Mouse (Mus musculus) CH12.LX (cell line): ENCODE results near the gene Sobp. TPM values are rescaled to one million over a fixed set of nuclear protein-coding genes. Genes with fewer than 3 reads are reported as not detected.

Experiments
- DNase-seq: peaks from one replicate; pipeline ENCODE4 v3.0.0-alpha.2; 2013; ENCODE audit errors: extremely low read depth
- H3K27ac ChIP-seq: 2 replicates; pipeline ENCODE4 v1.5.1; 2012; ENCODE audit warnings: low read depth, mild to moderate bottlenecking, control low read depth, moderate library complexity; ENCODE audit not compliant: insufficient read depth
- H3K27me3 ChIP-seq: replicated peaks from 2 replicates; pipeline ENCODE3; 2012; ENCODE audit warnings: inconsistent platforms
- H3K36me3 ChIP-seq, 2 experiments: replicated peaks in 1 of 2; 2 replicates each; pipeline versions ENCODE3 to v1.6.1; 2012; ENCODE audit warnings: inconsistent platforms in 1 of 2, low read length in 1 of 2, mild to moderate bottlenecking in 1 of 2, mixed read lengths in 1 of 2, moderate library complexity in 1 of 2; ENCODE audit not compliant: control insufficient read depth in 1 of 2, insufficient read depth in 1 of 2
- H3K4me1 ChIP-seq, 2 experiments: 2 replicates each; pipeline ENCODE4 v1.6.1; 2012; ENCODE audit warnings: inconsistent platforms in 1 of 2, moderate library complexity in 1 of 2; ENCODE audit not compliant: insufficient read depth in 2 of 2, control insufficient read depth in 1 of 2
- H3K4me2 ChIP-seq: 2 replicates; pipeline ENCODE4 v1.6.1; 2012; ENCODE audit warnings: low read depth, mild to moderate bottlenecking, control low read depth; ENCODE audit not compliant: poor library complexity, insufficient read depth, severe bottlenecking
- H3K4me3 ChIP-seq, 3 experiments: fragments of 150-350 bp in 1 of 3; sonication (generic) in 1 of 3; replicated peaks in 1 of 3; 2 replicates each; pipeline versions ENCODE3 to v1.5.1; 2011 to 2012; ENCODE audit warnings: low read depth in 2 of 3, low read length in 2 of 3, mild to moderate bottlenecking in 2 of 3, moderate library complexity in 2 of 3, control low read depth in 1 of 3, improper control_type of control experiment in 1 of 3, inconsistent platforms in 1 of 3, mixed read lengths in 1 of 3; ENCODE audit not compliant: poor library complexity in 1 of 3
- H3K79me2 ChIP-seq: replicated peaks from 2 replicates; pipeline ENCODE4 v1.6.1; 2012; ENCODE audit warnings: mild to moderate bottlenecking, moderate library complexity; ENCODE audit not compliant: control insufficient read depth, poor library complexity, insufficient read depth, severe bottlenecking; ENCODE audit errors: extremely low read depth
- H3K9ac ChIP-seq: 2 replicates; pipeline ENCODE4 v1.6.1; 2012; ENCODE audit warnings: low read depth, mild to moderate bottlenecking, control low read depth, moderate library complexity; ENCODE audit not compliant: insufficient read depth
- H3K9me3 ChIP-seq: replicated peaks from 2 replicates; pipeline ENCODE3; 2012; ENCODE audit warnings: low read length, inconsistent platforms, mixed read lengths
- BHLHE40 ChIP-seq: IDR thresholded peaks from 2 replicates; pipeline ENCODE4 v1.6.1; 2011; ENCODE audit warnings: mild to moderate bottlenecking, low read depth, low read length, improper control_type of control experiment
- CHD2 ChIP-seq: IDR thresholded peaks from 2 replicates; pipeline ENCODE4 v1.6.1; 2011; ENCODE audit warnings: low read length, improper control_type of control experiment
- E2F4 ChIP-seq: IDR thresholded peaks from 2 replicates; pipeline ENCODE4 v1.6.1; 2011; ENCODE audit warnings: low read depth, low read length, improper control_type of control experiment; ENCODE audit not compliant: insufficient replicate concordance
- ETS1 ChIP-seq: conservative IDR thresholded peaks from 2 replicates; pipeline ENCODE4 v1.6.1; 2012; ENCODE audit warnings: low read depth, mild to moderate bottlenecking, inconsistent platforms, low read length, improper control_type of control experiment, moderate library complexity
- HCFC1 ChIP-seq: IDR thresholded peaks from 2 replicates; pipeline ENCODE4 v1.6.1; 2012; ENCODE audit warnings: low read depth, mild to moderate bottlenecking, inconsistent platforms, low read length, improper control_type of control experiment
- KAT2A ChIP-seq: IDR thresholded peaks from 2 replicates; pipeline ENCODE4 v1.6.1; 2012; ENCODE audit warnings: low read length, improper control_type of control experiment, inconsistent platforms; ENCODE audit not compliant: insufficient replicate concordance
- MAFK ChIP-seq: IDR thresholded peaks from 2 replicates; pipeline ENCODE4 v1.6.1; 2011; ENCODE audit warnings: low read length, improper control_type of control experiment; ENCODE audit not compliant: insufficient replicate concordance
- MAX ChIP-seq: IDR thresholded peaks from 2 replicates; pipeline ENCODE4 v1.6.1; 2011; ENCODE audit warnings: low read length, improper control_type of control experiment
- MAZ ChIP-seq: IDR thresholded peaks from 2 replicates; pipeline ENCODE4 v1.6.1; 2012; ENCODE audit warnings: low read depth, mild to moderate bottlenecking, inconsistent platforms, low read length, improper control_type of control experiment, moderate library complexity
- NELFE ChIP-seq: IDR thresholded peaks from 2 replicates; pipeline ENCODE4 v1.6.1; 2011; ENCODE audit warnings: low read depth, low read length, improper control_type of control experiment
- NRF1 ChIP-seq: IDR thresholded peaks from 2 replicates; pipeline ENCODE4 v1.6.1; 2014; ENCODE audit warnings: low read depth, mild to moderate bottlenecking, inconsistent platforms, low read length, improper control_type of control experiment, moderate library complexity
- RCOR1 ChIP-seq: conservative IDR thresholded peaks from 2 replicates; pipeline ENCODE4 v1.6.1; 2012; ENCODE audit warnings: low read depth, mild to moderate bottlenecking, inconsistent platforms, low read length, improper control_type of control experiment
- TCF12 ChIP-seq: IDR thresholded peaks from 2 replicates; pipeline ENCODE4 v1.6.1; 2014; ENCODE audit warnings: low read depth, mild to moderate bottlenecking, inconsistent platforms, low read length, improper control_type of control experiment
- UBTF ChIP-seq: IDR thresholded peaks from 2 replicates; pipeline ENCODE4 v1.6.1; 2012; ENCODE audit warnings: low read depth, mild to moderate bottlenecking, inconsistent platforms, low read length, improper control_type of control experiment, moderate library complexity
- USF1 ChIP-seq: IDR thresholded peaks from 2 replicates; pipeline ENCODE4 v1.6.1; 2014; ENCODE audit warnings: low read depth, mild to moderate bottlenecking, inconsistent platforms, low read length, improper control_type of control experiment
- ZNF384 ChIP-seq: IDR thresholded peaks from 2 replicates; pipeline ENCODE4 v1.6.1; 2012; ENCODE audit warnings: low read depth, low read length, improper control_type of control experiment, inconsistent platforms
- dilution Hi-C: fragments of 300-500 bp; cut with MboI; formaldehyde crosslinking; loops from 2 replicates; pipeline ENCODE4 v1.14.3; 2020; ENCODE audit warnings: low sequenced_read_pairs; ENCODE audit not compliant: extremely low pct_unique_long_range_greater_than_20kb, extremely low pct_ligation_motif_present
- in situ Hi-C: fragments of 300-500 bp; cut with MboI; formaldehyde crosslinking; loops from 3 replicates; pipeline ENCODE4 v1.14.3; 2019; ENCODE audit warnings: low sequenced_read_pairs, low pct_ligation_motif_present, low pct_unique_long_range_greater_than_20kb, mixed read lengths
- polyA plus RNA-seq: library from polyadenylated mRNA; unstranded; fragments of >175 nt; gene quantifications from 2 replicates; pipeline ENCODE4 v1.2.1, GENCODE M21; 2012; ENCODE audit warnings: low read depth; ENCODE audit not compliant: insufficient read length
- total RNA-seq, 2 experiments: library from RNA; depleted of rRNA; stranded (reverse); fragments of 300-350 nt in 1 of 2; fragments of >200 nt in 1 of 2; gene quantifications; 2 replicates each; pipeline ENCODE4 v1.2.3; 2012 to 2014

Sobp gene
- total and polyA plus RNA-seq, 3 experiments: 0.04 to 0.77 (median 0.08) TPM

DNA sequence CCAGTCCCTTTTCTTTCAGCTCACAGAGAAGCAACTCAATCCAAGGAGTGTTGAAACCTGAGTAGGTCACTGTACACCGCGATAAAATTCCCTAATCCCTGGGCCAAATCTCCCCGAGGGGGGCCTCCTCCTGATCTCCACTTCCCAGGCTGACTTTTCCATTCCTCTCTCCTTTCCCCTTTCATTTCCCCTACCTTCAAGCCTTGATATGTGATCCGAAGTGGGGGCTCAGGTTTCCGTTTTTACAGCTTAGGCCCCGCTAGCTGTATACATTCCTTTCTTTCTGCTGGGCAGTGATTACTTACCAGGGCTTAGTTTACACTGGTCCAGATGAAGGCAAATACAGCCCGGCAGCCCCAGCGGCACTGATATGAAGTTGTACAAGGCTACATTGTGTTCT lies 3.2 kb downstream of the Sobp start:
- no peak overlapping the region for H3K4me3 ChIP-seq
- dilution Hi-C loops: no loop called here
- H3K9me3 ChIP-seq: peaks cover 9% of the 10 kb centered on the region
- H3K36me3 ChIP-seq: no peaks in the 10 kb centered on the region
- in situ Hi-C loops: no loop called here
- no peak overlapping the region for H3K4me2 ChIP-seq
- DNase-seq: no peak
- H3K79me2 ChIP-seq: no peaks in the 10 kb centered on the region
- no peaks in the 10 kb centered on the region for H3K27me3 ChIP-seq
- no peak for TF ChIP-seq NRF1
- no peak for TF ChIP-seq RCOR1
- TF ChIP-seq BHLHE40: no peak
- TF ChIP-seq NELFE: no peak
- no peak for TF ChIP-seq CHD2
- TF ChIP-seq MAX: no peak
- TF ChIP-seq MAZ: no peak
- TF ChIP-seq HCFC1: no peak
- H3K9ac ChIP-seq: no peak overlapping the region
- H3K27ac ChIP-seq: no peak overlapping the region
- H3K4me1 ChIP-seq: no peaks in the 10 kb centered on the region

DNA sequence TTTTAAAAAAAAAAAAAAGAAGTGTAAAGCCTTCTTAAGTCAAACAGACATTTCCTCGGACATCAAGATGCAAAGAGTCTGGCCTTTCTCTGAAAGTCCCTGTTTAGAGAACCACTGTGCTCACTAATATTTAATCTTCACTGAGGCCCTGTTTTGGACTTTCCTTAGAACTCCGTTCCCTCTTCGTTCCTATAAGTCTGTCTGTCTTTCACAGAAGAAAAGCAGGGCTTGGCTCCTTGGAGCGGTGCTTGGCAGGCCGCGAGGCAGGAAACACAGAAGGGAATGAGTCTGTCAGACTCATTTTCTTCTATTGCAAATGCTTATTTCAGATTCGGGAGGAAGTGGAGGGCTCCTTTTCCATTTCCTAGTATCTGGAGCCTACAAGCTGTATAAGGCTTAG lies 5.5 kb downstream of the Sobp start:
- H3K27ac ChIP-seq: no peak overlapping the region
- dilution Hi-C loops: no loop called here

DNA sequence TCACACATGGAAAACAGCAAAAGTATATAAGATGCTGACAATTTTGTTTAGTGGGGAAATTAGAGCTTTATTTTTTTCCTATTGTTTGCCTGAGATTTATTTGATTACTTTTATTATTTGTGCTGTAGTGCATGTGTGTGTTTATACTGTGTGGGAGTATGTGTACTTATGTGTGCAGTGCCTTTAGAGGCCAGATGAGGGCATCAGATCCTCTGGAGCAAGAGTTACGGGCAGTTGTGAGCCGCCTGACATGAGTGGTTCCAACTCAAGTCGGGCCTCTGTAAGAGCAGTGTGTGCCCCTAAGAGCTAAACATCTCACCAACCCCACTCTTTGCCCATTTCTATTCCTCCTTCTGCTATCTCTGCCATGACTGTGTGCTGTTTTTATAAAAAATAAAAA lies 7.5 kb downstream of the Sobp start:
- Histone ChIP-seq H3K4me3 (no peak overlapping the region), H3K4me1 (no peaks in the 10 kb centered on the region), H3K27ac (no peak overlapping the region), H3K36me3 (no peaks in the 10 kb centered on the region), H3K27me3 (no peaks in the 10 kb centered on the region), H3K9me3 (peaks cover 6% of the 10 kb centered on the region), H3K9ac (no peak overlapping the region), H3K4me2 (no peak overlapping the region), H3K79me2 (no peaks in the 10 kb centered on the region)
- dilution Hi-C loops (no loop called here), in situ Hi-C loops (no loop called here)
- no peak for DNase-seq
- TF ChIP-seq BHLHE40 (no peak), KAT2A (no peak), CHD2 (no peak), ETS1 (no peak), TCF12 (no peak), E2F4 (no peak), ZNF384 (no peak), USF1 (no peak), UBTF (no peak)
- TF ChIP-seq, all 38 proteins: peak for 0

More for the DNA sequence above, 5.5 kb downstream of the Sobp start:
- DNase-seq: no peak
- Histone ChIP-seq H3K27me3 (no peaks in the 10 kb centered on the region), H3K4me1 (no peaks in the 10 kb centered on the region), H3K4me2 (no peak overlapping the region)
- in situ Hi-C loops: no loop called here
- TF ChIP-seq MAFK: no peak
- TF ChIP-seq, all 38 proteins: peak for 0
- H3K9ac ChIP-seq: no peak overlapping the region
- H3K79me2 ChIP-seq: no peaks in the 10 kb centered on the region
- no peak overlapping the region for H3K4me3 ChIP-seq
- no peaks in the 10 kb centered on the region for H3K36me3 ChIP-seq
- peaks cover 5% of the 10 kb centered on the region for H3K9me3 ChIP-seq
